Mouse (Mus musculus): ENCODE data around the gene Thbs1.

Thbs1 gene

DNA sequence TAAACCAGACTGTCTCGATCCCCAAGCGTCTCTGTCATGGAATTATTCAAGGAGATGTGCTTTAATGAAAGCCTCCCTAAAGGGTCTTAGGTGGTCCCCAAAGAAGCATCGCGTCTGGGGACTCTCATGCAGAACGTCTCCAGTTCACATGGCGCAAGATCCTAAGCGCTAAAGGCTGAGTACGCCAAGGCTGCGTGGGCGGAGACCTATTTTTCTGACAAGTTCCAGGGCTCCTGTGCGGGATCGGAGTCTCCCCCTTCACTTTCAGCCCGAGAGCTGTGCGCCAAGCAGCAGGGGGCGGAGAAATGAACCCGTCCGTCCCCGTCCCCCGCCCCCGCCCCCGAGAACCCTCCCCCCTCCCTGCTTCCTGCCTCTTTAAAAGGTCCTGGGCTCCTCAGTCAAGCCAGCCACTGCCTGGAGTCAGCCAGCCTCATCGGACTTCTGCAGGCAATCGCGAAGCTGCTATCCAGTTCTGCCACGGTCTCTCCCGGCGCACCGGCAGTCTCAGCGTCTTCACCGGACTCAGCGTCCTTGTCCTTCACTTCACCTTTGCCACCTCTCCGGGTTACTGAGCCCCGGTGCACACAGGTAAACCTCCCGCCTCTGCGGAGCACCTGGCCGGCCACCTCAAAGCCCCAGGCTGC, at the start of gene Thbs1:
Gene Thbs1, plus strand, starts transcription at position 389 of the 644 bp plus-strand sequence.
- peak; percentile 17 to 21 for DNase-seq

DNA sequence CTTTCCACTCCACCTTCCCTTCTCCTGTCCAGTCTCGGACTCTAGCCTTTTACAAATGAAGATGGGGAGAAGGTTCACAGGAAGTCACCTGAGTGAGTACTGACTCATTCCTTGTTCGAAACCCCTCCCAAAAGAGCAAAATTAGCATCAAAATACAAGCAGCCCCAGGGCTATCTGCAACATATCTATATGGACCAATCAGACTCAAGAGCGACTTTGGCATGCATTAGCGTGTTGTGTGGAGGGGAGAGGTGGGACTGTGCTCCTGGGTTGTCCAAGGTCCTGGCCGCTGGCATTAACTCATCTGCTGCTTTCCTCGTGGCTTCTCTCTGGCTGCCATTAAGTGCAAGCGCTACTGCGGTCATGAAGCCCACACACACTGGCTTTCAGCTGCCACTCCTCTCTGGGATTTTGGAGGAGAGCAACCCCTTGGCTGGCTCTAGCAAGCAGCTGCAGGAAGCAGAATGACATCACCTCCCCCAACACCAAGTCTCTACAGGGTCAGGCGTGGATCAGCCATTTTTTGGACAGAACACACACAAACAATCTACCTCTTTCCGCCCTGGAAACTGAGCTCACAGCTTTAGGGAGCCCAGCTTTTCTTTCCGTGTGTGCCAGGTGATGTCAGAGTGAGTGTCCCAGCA, 47.4 kb upstream of the Thbs1 start:
- no peak for DNase-seq

DNA sequence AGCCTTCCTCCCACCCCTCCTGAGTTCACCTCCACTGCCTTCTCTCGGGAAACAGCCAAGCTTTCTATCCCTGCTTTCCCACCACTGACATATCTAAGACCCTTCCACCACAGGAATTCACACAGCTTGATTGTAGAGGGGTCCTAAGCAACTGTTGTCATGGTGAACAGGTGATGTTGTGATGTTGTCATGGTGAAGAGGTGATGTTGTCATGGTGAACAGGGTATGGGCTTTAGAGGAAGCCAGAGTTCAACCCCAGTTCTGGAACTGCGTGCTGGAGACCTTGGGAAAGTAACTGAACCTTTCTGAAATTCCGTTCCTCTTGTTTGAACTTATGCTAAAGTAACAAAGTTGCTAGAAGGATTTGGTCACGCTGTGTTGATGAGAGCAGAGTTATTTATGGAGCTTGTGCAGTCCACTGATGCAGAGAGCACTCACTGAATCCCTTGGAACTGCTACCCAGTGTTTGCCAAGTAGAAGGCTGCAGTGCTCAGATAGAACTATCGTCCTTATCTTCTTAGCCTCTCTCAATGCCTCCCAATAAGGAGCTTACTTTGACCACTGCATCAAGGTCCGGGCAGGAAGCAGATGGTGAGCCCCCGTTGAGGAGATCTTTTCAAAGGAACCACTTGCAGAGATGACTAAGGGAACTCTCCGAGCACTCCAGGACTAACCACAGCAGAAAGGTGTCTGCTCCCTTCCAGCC, 45.5 kb upstream of the Thbs1 start:
- no peak for DNase-seq

DNA sequence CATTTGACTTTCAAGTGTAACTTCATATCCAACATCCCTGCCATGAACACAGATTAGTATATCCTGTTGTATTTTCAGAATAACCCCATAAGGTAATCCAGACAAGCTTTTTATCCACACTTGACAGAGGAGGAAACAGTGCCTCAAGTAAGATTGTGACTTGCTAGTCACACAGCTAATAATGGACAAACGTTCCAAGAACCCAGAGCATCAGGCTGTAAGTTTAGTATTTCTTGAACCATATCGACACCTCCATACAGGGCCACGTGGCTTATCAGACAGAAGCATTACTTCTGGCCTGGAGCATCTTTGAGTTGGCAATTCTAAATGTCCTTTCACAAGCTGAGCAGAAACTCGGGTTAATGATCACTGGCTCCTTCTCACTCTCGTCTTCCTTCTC, 41.7 kb upstream of the Thbs1 start:
- no peak for DNase-seq

DNA sequence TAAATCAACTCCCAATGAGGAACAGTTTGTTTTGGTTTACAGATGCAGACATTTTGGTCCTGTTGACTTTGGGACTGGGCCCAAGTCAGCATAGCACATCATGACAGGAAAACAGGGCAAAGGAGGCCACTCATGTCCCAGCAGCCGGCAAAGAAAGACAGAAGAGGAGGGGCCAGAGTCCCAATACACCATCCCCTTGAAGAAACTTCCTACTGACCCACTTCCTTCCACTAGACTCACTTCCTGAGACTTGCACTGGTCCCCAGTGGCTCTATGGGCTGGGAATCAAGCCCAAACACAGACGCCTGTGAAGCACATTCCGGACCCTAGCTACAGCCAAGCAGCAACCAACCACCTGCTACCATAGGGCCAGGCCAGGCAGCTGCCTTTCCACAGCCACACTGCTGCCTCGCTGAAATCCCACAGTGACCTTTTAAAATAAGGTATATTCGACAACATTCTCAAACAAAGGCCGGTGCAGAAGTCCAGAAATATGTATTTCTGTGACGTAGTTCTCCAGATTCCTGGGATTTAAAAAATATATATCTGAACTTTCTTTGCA, 38.8 kb upstream of the Thbs1 start:
- no peak for DNase-seq

DNA sequence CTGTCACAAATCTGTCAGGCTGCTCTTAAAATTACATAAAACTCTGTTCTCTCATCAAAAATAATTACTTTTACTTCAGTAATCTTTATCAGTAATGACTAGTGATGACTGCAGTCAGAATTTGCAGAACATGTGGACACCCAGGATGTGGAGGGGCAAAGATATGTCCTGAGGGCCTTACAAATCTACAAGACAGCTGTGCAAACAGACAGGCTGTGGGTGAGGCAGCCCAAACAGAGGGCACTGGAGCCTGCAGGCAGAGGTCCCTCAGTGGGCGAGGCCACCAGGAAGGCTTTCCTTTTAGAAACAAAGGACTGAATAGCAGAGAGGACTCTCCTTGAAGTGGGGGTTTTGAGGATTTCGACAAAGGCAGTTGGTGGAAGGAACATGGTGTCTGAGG, 37.6 kb upstream of the Thbs1 start:
- no peak for DNase-seq

DNA sequence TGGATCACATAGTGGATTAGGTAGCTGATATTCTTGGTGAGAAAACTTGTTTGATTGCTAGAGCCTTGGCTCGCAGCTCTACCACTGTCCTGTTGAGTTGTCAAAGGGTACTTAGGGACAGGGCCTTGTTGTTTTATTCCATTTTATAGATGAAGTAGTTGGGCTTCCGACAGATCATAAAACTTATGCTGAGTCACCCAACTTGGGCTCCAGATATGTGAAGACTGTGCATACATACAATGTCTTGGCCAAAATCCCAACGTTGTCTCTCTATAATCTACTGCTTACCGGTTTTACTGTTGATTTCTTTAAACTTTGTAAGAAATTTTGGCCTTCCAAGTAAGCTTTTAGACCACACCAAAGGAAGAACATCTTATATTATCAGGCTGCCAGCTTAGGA, 36.5 kb upstream of the Thbs1 start:
- DNase-seq = no peak

DNA sequence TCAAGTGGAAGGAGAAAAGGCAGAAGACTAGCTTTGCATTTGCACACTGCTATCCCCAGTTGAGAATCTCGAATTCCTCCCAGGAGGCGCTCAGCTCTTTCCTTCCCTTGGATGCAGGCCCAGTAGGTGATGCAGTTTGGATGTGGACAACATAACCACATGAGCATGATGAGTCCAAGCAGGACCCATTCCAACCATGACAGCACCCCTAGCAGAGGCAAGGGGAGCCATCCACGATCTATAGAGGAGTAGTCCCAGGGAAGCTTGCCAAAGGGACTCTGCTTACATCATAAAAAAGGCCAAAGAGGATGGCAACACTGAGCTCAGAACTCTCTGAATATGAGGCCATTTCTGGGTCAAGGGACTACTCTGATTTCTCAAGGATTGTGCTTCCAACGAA, 32.5 kb upstream of the Thbs1 start:
- DNase-seq = no peak

DNA sequence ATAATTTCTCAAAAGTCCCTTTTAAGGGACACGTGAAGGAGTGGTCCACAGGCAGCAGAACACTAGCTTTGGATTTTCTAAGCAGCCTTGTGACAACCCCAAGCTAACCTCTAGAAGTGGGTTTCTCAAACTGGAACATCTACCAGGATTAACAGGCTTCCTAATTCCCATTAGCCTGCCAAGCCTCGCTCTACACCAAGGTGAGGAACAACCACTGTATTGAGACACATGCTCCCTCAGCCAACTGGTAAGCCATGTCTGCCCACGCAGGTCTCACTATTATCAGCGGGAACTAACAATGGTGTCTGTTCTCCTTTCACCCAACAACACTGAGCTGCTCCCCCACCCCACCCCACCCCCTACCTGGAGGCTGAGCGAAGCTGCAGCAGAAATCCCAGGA, 30.1 kb upstream of the Thbs1 start:
- no peak for DNase-seq

DNA sequence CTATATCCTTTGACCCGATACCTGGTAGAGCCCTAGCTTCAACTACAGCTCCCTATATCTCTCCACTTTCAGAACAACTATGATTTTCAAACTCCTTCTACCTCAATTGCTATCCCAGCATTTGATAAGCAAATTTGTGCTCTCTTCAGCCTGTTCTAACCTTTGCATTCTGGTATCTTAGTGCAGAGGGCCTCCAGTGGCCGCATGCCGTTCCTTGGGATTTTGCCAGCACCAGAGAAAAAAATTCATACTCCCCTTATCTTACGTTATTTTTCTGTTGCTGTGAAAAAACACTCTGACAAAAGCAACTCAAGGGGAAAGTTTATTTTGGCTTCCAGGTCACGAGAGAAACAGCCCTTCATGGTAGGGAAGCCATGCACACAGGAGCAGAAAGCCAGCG, 28.0 kb upstream of the Thbs1 start:
- DNase-seq = no peak

DNA sequence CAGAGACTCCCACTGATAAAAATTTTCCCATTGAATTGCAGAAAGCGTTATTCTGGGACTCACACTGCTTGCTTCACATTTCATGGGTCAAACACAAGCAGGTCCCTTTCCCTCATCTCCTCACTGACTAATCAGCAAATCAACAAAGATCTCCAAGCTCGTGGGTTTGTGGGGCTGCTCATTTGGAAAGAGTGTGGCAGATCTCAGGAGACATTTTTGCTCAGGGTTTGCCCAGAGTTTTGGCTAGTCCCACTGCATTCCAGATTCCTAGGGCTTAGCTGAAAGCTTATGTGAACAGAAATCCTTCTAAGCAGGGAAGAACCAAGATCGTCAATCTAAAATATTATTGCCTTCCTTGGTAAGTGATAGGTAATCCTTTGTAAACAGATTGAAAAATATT, 27.0 kb upstream of the Thbs1 start:
- DNase-seq = no peak

DNA sequence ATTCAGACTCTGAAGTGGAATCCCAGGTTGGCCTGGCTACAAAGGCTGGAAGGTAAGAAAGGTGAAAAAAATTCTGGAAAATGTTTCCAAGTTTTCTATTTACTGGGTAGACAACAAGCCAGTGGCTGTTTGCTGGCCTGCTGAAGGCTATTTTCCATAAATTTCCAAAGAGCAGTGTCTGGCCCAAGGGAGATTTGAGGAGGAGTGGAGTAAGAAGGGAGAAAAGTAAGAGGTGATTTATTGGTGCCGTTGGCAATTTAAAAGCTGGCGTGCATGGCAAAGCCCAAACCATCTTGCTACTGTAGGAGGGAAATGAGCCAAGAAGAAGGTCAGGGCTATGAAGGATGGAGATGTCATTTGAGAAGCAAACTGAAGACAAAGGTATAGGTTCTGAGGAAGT, 26.0 kb upstream of the Thbs1 start:
- no peak for DNase-seq

DNA sequence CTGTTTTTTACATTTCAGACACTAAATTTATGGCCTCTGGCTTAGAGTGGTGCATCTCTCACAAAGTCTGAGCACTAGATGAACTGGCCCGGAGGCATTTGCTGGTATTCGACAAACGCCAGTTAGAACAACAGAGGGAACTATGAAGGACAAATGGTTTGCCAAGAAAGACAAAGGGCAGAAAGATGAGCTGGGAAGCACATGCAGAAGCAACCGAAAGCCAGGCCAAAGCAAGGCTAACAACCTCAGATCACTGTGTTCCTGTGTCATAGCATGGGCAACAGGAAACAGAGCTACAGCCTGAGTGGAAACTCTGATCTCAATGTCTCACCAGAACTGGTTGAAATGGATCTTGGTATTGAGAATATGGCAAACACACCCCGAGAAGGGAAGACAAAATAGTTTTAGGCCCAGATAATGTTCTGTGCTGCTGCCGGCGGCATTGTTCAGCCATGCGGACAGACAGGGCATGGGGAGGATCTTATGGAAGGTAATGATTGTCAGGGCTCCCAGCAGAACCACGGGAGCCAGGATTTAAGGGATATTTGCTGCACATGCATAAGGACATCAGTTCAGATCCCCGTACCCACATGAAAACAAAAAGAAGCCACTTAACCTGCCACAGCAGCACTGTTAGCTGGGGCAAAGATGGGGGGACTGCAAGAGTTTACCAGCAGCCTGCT, 24.5 kb upstream of the Thbs1 start:
- DNase-seq = no peak

DNA sequence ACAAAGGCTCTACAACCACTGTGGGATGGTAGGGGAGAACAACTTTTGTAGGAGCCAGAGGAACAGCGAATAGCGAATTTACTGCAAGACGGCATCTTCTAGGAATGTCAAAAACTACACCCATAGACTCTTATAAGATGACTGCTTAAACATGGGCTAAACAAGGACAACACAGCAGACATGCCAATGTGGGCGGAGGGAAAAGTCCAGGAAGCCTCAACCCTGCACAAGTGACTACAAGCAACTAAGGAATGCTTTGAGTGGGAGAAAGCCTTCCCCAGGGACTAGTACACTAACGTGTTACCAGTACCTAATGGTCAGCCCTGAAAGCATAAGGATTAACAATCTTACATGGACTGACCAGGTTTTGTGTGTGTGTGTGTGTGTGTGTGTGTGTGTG, 20.4 kb upstream of the Thbs1 start:
- no peak for DNase-seq

DNA sequence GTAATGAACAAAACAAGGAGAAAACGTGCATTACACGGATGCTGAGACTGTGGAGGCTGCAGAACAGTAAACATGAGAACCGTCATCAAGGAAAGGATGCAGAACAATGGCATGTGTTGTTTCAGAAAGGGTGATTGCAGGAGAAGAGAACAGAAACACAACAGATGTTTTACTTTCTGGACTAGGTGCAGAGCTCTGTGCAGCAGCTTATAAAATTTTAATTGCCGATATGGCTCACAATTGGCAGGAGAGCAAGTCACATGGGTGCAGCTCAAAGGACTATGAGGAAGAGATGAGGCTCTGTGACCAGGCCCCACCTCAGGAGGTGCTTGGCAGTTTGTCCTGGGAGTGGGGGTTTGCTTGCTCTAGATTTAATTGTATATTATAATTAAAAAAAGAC, 12.6 kb upstream of the Thbs1 start:
- no peak for DNase-seq

DNA sequence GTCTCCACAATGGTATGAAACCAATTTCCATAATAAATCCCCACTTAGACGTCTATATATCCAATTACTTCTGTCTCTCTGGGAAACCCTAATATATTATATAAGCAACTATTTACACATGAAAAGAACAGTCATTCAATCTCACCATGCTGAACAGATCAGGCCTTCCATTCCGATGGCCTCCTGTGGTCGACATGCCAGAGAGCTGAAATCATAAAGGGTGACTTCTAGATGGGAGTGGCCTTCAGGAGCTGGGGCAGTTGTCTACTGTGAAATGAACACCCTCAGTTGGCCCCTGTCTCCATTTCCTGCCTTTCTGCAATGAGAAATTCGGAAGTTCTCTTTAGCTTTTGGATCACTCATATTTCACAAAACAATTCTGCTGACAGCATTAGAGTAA, 9.5 kb upstream of the Thbs1 start:
- no peak for DNase-seq

DNA sequence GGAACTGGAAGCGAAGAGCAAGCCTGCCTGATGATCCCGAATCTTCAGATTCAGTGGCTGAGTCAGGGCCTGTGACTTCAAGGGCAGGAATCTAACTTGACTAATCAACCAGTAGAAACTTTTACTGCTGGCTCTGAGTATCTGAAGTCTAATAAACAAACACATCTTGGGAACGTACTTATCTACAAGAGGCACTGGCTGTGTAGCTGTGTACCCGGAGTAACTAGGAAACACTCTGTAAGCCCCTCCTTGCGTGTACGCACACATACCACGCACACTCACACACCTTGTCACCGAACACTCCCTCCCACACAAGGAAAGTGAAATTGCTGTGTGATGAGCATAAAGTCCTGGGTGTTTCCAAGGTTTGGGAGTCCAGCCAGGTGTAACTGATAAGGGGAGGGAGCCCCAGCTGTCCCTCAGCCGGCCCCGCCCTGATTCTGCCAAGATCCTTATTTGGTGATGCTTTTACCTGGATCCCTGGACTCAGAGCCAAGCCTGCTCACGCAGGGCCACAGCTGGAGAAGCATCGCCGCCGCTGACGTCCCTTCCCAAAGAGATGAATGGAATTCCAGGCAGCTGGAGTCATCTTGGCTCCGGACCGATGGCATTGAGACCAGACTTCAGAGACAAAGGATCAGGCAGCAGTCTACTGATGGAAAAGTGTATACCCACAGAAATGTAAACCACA, 1.3 kb upstream of the Thbs1 start:
- no peak for DNase-seq

DNA sequence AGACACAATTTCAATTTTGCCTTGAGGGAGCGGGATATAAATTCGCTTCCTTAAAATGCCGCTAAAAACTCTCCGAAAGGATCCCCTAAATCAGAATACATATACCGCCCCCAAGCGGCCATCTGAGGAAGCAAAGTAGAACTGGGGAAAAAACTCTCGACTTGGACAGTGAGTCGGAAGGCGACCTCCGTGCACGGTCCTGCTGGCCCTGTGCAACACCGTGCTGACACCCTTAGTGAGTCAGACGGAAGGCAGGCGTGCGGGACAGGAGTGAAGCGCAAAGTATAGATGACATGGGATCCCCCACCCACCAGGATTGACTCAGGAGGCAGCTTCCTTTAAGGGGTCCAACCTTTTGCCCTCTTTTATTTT, 574 bp upstream of the Thbs1 start:
- peak; percentile 38 to 52 for DNase-seq

DNA sequence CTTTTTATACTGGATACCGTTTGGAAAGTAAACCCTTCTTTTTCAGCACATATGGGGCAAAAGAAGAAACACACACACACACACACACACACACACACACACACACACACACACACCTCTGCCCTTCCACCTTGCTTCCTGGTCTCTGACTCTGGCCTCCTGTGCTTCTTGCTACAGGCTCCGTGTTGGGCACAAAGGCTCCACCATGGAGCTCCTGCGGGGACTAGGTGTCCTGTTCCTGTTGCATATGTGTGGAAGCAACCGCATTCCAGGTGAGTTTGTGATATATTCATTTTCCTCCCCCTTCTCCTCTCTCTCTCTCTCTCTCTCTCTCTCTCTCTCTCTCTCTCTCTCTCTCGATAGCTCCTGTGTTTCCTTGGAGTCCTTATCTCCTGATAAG, 762 bp downstream of the Thbs1 start:
- no peak for DNase-seq

DNA sequence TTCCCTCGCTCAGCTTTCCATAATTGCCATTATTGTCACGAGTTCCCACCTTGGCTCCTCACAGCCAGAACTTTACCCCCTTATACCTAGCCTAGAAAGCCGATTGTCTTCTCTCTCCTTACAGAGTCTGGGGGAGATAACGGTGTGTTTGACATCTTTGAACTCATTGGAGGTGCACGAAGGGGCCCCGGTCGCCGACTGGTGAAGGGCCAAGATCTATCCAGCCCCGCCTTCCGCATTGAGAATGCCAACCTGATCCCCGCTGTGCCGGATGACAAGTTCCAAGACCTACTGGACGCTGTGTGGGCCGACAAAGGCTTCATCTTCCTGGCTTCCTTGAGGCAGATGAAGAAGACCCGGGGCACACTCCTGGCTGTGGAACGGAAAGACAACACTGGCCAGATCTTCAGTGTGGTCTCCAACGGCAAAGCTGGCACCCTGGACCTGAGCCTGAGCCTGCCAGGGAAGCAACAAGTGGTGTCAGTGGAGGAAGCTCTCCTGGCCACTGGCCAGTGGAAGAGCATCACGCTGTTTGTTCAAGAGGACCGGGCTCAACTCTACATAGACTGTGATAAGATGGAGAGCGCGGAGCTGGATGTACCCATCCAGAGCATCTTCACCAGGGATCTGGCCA, 1.3 kb downstream of the Thbs1 start:
- DNase-seq = no peak

DNA sequence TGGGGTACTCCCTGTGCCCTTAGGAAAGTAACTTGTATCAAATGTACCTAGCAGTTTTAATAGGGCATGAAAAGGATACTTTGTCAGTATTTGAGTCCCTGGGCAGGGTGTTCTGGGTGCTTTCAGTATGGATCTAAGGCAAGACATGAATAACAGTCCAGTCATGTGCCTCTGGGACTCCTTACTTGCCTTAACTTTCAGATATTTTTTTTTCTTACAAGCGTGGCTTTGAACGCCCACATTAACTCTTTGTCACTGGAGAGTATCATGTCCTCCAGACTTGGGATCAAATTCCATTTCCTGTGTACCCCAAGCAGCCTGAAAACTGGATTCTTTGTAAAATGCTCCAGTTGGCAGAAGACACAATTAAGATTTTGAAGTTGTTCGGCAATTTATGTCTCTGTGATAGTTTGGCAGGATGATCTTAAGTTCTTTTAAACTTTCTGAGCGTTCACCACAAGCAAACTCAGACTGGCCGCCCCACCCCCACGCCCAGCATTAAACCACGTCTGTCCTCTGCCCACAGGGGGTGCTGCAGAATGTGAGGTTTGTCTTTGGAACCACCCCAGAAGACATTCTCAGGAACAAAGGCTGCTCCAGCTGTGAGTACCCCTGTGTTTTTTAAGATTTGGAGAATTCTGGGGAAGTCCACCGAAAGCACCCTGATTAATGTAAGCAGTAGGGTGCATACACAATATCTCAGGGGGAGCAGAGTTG, 2.3 kb downstream of the Thbs1 start:
- DNase-seq = no peak

DNA sequence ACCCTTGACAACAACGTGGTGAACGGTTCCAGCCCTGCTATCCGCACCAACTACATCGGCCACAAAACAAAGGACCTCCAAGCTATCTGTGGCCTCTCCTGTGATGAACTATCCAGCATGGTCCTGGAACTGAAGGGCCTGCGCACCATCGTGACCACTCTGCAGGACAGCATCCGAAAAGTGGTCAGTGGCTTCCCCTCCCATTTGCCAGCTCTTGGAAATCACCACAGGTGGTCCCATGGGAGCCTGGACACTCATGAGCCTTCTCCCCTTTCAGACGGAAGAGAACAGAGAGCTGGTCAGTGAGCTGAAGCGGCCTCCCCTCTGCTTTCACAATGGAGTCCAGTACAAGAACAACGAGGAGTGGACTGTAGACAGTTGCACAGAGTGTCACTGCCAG, 3.0 kb downstream of the Thbs1 start:
- DNase-seq = no peak

Data from thymus, adult 18-20 months (tissue).